Mouse (Mus musculus) layer of hippocampus, adult 11-12 months (tissue): ENCODE results near the gene Lin37.

ENCODE experiments used
- DNase-seq: peaks from one replicate; pipeline ENCODE4 v3.0.0; 2022; ENCODE audit warnings: low spot score

Gene Lin37

GRCm38 (mm10) chr7:30559443-30559954 lies at the start of gene Lin37:
Lin37 (minus strand) TSS chr7:30559838.
- DNase-seq: peak; percentile 99

DNA sequence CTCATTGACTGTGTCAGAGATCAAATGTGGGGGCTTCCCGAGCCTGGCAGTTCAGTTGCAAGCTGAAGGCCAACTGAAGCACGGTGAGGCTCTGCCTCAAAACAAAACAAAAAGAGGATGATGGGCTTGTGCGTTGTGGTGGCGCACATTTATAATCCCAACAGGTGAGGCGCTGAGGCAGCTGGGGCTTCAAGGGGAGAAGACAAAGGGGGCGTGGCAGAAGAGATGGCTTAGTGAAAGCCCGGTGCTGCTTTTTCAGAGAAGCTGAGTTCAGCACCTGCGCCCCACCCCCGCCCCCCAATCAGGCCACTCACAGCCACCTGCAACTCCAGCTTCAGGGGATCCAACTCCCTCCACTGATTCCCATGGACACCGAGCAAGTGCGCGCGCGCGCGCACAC lies 48.8 kb upstream of the Lin37 start:
- DNase-seq: no peak

GRCm38 (mm10) chr7:30607706-30608309 lies 48.2 kb upstream of the Lin37 start:
- no peak for DNase-seq

DNA sequence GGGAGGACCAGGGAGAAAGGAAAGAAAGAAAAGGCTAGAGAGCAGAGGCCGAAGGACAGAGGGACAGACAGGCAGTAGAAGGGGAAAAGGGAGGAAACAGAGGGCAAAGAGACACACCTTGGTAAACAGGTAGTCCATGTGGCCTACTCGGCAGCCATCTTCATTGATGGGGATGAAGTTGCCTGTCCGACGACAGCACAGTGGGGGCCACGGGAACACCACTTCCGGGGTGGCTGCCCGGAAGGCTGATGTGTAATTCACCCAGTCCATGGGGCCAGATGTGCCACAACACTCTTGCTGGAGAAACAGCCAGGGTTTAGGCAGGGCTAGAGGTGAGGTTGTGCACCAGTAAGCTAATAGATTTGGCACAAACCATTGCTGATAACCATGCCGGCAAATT lies 45.3 kb upstream of the Lin37 start:
- no peak for DNase-seq

GRCm38 (mm10) chr7:30604424-30604823 lies 44.8 kb upstream of the Lin37 start:
- no peak for DNase-seq

- DNase-seq: no peak
Observed at GRCm38 (mm10) chr7:30602583-30602982, 42.9 kb upstream of the Lin37 start.

DNA sequence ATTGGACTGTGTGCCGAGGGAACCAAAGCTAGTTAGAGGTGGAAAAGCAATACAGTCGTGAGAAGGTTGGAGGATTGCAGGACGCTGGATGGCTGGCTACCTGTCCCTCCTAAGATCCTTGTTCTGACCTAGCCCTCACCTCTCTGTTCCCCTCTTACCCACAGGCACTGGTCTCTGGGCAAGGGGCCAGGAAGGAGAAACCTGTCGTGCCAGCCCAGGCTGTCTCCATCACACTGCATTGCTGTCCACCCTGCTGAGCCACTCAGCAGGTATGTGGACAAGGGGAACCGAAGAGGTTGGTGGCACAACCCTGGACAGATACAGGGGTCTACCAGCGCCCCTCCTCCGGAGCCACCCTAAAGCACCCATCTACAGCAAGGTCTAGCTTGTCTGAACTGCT lies 41.0 kb upstream of the Lin37 start:
- no peak for DNase-seq

GRCm38 (mm10) chr7:30599933-30600353 lies 40.3 kb upstream of the Lin37 start:
- peak; percentile 93 for DNase-seq

DNA sequence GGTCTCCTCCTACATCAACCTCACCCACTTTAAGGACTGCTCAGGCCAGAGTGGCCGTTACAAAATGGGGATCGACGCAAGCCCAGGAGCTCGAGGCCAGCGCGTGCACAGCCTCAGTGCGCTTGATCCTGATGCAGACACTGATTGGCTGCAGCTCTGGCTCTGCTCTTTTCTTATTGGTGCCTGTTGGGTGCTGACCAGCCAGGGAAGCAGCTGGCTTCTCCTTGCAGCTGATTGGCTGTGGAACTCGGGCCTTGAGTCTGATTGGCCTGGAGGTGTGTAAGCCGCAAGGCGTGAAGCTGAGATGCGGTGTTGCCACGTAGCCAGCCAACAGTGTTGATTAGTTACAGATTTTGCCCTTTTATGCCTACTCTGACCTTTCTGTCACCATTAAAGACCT lies 39.1 kb upstream of the Lin37 start, which contains the start of gene Zbtb32:
Zbtb32 (minus strand) TSS at position 124 of the 400 bp plus-strand sequence.
- no peak for DNase-seq

- no peak for DNase-seq
Observed at GRCm38 (mm10) chr7:30596811-30597210, 37.2 kb upstream of the Lin37 start.

GRCm38 (mm10) chr7:30596093-30596492 lies 36.5 kb upstream of the Lin37 start:
- DNase-seq: no peak

GRCm38 (mm10) chr7:30594510-30595024 lies 34.9 kb upstream of the Lin37 start:
- DNase-seq: no peak

- DNase-seq: no peak
Observed at GRCm38 (mm10) chr7:30593579-30594509, 34.2 kb upstream of the Lin37 start.

DNA sequence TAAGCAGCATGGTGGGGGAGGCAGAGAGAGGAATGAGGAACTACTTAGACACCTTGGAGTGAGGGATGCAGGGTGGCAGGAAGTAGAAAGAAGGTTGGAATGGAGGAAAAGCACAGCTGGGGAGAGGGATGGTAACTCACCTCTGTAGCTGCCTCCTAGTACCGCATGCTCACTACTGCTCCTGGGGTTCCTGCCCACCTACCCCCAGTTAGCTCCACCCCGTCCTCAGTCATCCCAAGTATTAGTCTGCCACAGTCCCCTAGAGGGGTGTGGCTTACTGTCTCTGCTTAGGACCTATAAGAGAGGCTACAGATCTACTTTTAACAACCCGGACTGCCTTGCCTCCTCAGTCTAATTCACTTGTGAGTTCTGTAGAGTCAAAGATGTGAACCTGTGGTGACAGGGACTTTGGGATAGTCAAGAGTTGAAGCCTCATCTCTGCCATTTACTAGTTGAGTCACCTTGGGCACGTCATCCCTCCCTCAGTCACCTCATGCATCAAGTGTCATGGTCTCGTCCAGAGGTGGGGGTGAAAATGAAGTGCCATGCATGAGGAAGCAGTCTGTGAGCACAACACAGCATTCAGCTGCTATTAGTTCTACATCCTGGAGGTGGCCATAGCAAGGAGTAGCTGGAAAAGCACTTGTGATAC lies 33.3 kb upstream of the Lin37 start:
- DNase-seq: no peak

DNA sequence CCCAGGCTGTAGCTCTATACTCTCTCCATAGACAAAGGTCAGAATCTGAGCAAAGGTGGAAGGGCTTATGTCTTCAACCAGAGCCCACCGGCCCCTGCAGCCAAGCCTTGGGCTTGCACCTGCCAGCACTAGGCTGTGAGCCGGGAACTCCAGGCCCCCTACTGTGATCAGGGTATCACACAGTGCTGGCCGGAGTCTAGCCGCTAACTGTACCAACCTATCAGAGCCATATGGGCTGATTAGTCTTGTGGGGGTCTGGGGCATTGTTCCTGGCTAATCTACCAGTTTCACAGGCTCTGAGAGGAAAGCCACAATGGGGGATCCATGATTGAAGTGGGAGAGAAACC lies 31.9 kb upstream of the Lin37 start:
- DNase-seq: no peak

- no peak for DNase-seq
Observed at GRCm38 (mm10) chr7:30590927-30591604, 31.4 kb upstream of the Lin37 start.

- DNase-seq: peak; percentile 83
Observed at GRCm38 (mm10) chr7:30589435-30590301, 30.0 kb upstream of the Lin37 start.

GRCm38 (mm10) chr7:30588676-30589434 lies 29.2 kb upstream of the Lin37 start, which contains the start of gene Kmt2b:
Kmt2b (minus strand) TSS chr7:30588726.
- peak; percentile 97 for DNase-seq

- DNase-seq: peak; percentile 47
Observed at GRCm38 (mm10) chr7:30587842-30588667, 28.4 kb upstream of the Lin37 start.
